Mouse (Mus musculus): ENCODE data around the gene Nova1.

GRCm38 (mm10) chr12:46815697-46816096, 3.0 kb downstream of the Nova1 start:
- TF ChIP-seq BHLHE40 (IDR thresholded peaks at IDR 0.05; ENCODE audit: borderline replicate concordance, low read depth, low read length) (no peak), CTCF (IDR thresholded peaks at IDR 0.05 in 2 of 3, conservative IDR thresholded peaks at IDR 0.05 in 1 of 3; ENCODE audit: control insufficient read depth in 1 of 3, insufficient read depth in 1 of 3, low read depth in 2 of 3, low read length in 3 of 3, poor library complexity in 1 of 3, severe bottlenecking in 1 of 3) (no peak), RAD21 (IDR thresholded peaks at IDR 0.05; ENCODE audit: low read depth, low read length) (no peak), EP300 (IDR thresholded peaks at IDR 0.05; ENCODE audit: low read depth in 1 of 2, low read length in 2 of 2) (no peak), POLR2AphosphoS2 (IDR thresholded peaks at IDR 0.05; ENCODE audit: low read length) (no peak), UBTF (IDR thresholded peaks at IDR 0.05; ENCODE audit: borderline replicate concordance, insufficient read depth, low read depth, low read length) (no peak), RCOR1 (IDR thresholded peaks at IDR 0.05; ENCODE audit: low read depth, low read length) (no peak), MEF2A (IDR thresholded peaks at IDR 0.05; ENCODE audit: extremely low read depth, insufficient replicate concordance, low read depth, low read length, poor library complexity, severe bottlenecking) (no peak), MAX (IDR thresholded peaks at IDR 0.05; ENCODE audit: low read length) (no peak)
